Mouse (Mus musculus) heart, embryonic 12.5 days (tissue): ENCODE results near the gene Fez2. TPM values are rescaled to one million over a fixed set of nuclear protein-coding genes. Genes with fewer than 3 reads are reported as not detected.

Experiments used
- polyA plus RNA-seq: library from polyadenylated mRNA; unstranded; fragments of >200 nt; fragmentation: Nextera tagmentation; extraction: Ambion mirVana; gene quantifications from 2 replicates; pipeline ENCODE4 v1.2.1, GENCODE M21; 2016

The Fez2 gene
- polyA plus RNA-seq, 1 experiment from 2014 or later: 44.7 TPM

Other genes starting within 250 kb of the Fez2 start
- 3.2 and 3.3 TPM in 2 replicates for gene Crim1, start 217.9 kb downstream of the Fez2 start, polyA plus RNA-seq
- 0.13 and 0.35 TPM in 2 replicates for gene Vit, start 89.9 kb upstream of the Fez2 start, polyA plus RNA-seq